Mouse (Mus musculus): ENCODE results near the gene Serpini1.
"Not testable (repeated sequence)": the region's sequence is repeated elsewhere in the genome, so short reads cannot be mapped to it uniquely, and the experiment has no call there.

Gene Serpini1

DNA sequence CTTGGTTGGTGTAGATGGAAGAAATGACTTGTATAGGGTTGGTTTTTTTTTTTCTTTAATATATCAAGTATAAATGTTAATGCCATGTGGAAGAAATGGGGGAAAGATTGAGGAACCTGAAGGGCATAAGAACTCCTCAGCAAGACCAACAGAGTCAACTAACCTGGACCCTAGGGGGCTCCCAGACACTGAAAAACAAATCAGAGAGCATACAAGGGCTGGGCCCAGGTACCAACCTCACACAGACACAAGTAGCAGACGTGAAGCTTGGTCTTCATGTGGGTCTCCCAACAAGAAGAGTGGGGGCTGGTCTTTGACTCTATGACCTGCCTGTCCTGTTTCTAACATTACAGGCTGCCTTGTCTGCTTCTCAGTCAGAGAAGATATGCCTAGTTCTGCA, 82.2 kb downstream of the Serpini1 start:
- no peak for DNase-seq

DNA sequence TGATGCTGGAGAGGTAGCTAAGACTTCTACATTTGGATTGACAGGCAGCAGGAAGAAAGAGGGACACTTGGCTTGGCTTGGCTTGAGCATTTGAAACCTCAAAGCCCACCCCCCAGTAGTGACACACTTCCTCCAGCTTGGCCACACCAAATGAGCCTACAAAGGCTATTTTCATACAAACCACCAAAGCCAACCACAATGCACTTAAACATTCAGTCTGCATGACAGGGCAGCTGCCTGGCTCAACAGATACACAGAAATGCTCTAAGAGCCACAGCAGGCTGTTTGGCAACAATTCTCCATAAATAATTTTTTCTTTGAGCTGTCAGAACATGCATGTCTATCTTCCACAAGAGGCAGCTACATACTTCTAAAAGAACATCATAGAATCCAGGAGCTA, 90.2 kb downstream of the Serpini1 start:
- no peak for DNase-seq

DNA sequence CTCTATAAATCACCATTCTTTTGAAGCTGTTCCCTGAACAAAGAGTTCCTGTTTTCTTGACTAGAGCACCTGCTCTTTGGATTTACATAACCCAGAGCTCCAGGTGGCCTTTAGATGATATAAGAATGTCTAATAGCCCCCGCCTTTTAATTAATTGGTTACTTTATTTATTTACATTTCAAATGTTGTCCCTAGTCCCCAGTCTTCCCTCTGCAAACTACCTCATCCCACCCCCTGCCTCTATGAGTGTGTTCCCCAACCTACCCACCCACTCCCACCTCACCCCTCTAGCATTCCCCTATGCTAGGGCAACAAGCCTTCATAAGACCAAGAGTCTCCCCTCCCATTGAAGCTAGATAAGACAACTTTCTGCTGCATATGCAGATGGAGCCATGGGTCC, 90.9 kb downstream of the Serpini1 start:
- no peak for DNase-seq

DNA sequence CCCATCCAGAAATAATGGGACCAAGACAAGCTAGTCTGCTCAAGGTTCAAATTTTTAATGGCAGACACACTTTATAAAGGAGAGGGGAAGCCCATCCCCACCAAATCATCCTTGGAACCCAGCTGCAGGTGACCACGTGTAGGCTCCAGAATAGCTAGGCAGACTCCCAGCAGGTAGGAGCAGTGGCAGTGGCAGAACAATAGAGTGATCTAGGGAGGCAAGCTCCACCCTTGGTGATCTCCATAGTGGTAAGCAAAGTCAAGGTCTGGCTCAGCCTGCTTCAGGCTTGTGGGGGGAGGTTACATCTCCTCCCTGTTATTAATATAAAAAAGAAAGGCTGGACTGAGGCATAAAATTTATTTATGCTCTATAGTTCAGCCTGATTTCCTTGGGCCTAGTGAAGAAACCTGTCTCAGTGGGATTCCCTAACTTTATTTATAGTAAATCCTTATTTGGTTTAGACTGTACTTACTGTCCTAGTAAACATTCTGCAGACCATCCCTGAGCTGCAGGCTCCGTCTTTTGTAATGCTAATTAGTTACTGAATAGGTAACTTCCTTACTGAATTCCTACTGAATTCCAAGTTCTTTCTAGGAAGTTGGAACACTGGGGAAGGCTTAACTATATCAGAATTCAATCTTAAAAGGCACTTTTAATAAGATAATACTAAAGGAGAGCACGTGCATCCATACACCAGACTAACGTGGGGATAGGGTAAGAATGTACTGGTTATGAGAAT, 93.2 kb downstream of the Serpini1 start:
- DNase-seq = not testable (repeated sequence)

DNA sequence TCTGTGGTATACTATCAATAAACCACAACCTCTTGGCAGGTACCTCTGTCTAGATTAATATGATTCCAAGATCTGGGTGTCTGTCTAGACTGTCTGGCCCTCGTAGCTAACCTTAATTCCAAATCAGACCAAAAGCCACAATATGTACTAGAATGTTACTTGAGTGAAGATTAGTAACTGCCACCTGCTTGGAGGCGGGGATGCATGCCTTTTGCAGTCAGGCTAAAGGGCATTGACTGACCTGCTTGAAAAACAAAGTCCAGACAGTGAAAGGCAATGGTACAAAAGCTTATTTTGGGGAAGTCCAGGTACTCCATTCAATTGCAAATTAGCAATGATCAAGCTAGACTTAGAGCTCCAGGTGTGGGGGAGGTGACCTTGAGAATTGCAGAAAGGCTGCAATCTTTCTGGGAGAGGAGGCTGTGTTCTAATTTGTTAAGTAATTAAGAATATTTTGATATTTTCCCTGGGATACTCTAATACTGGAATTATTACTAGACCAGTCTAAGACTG, 94.3 kb downstream of the Serpini1 start:
- DNase-seq = no peak

DNA sequence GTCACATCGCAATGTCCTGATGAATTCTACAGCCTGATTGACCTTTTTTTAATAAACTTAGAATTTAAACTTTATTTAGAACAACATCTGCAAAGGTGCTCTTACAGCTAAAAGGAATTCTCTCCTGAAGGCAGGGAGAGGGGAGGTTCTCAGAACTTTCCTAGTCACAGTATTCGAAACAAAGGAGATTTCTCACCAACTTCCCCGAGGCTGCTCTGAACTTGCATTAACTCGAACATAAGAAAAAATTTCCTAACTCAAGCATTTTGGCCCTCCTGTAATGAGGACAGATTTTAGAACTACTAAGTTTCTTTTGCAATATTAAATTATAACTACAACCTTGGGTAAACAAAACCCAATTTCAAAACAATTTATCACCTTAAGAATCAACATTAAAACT, 96.6 kb downstream of the Serpini1 start:
- DNase-seq = not testable (repeated sequence)

DNA sequence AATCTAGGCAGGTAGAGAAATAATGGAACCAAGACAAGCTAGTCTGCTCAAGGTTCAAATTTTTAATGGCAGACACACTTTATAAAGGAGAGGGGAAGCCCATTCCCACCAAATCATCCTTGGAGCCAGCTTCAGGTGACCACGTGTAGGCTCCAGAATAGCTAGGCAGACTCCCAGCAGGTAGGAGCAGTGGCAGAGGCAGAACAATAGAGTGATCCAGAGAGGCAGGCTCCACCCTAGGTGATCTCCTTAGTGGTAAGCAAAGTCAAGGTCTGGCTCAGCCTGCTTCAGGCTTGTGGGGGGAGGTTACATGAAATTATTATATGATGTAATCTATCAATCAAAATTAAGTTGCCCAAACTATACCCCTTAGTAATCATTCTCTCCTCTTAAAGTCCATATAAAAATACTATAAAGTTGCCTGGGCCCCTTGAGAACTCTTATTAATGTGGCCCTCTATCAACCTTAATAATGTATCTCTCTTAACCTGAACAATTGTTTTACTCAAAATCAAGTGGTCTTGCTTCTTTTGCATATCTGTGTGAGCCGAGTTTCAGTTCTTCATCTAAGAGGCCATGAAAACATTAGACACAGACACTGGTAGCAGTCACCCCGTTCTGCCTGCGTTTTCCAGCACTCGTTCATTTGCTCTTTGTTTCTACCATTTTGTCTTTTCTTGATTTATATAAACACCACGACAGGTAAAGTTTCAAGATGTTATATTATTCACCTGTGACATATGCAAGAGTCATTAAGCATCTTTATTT, 98.4 kb downstream of the Serpini1 start:
- no peak for DNase-seq

DNA sequence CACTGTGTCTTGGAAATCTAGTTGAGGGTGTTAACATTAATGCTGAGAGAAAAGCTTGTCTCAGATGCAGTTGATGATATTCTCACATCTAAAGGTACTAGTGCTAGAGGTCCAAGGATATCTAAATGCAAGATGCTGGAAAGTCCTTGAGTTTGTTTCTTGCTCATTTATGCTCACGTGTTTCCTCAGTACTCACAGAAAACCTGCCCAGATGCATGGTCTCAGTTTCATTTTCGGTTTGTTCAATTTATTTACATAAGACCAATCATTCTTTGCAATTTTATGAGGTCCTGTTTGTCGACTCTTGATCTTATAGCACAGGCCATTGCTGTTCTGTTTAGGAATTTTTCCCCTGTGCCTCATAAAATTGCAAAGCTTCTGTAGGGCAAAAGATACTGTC, 109.6 kb downstream of the Serpini1 start:
- no peak for DNase-seq

DNA sequence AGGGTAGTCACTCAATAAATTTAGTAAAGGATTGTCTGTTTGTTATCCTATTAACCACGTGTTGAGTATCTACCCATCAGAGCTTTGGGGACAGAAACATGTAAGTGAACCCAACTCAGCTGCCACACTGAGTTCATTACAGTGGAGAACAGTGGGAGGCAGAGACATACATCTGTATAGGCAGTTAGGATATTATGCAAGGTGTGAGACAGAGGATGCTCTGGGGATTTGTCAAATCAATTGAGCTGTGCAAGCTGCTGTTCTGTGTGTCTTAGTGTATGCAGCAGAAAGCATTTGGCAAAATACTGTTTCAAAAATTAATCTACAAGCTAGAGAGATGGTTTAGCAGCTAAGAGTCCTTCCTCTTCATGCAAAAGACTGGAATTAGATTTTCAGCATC, 113.1 kb downstream of the Serpini1 start:
- no peak for DNase-seq

DNA sequence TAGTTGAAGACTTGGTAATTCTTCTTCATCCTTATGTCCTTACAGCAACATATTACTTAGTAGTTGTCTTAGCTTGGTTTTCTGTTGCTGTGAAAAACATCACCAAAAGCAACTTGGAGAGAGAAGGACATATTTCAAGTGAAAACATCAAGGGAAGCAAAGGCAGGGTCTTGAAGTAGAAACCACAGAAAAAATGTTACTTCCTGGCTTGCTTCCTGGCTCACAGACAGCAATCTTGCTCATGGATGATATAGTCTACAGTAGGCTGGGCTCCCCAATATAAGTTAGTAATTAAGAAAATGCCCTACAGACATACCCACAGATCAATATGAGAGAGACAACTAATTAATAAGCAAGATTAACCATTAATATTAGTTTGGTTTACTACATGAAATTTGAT, 125.5 kb downstream of the Serpini1 start:
- DNase-seq = no peak

DNA sequence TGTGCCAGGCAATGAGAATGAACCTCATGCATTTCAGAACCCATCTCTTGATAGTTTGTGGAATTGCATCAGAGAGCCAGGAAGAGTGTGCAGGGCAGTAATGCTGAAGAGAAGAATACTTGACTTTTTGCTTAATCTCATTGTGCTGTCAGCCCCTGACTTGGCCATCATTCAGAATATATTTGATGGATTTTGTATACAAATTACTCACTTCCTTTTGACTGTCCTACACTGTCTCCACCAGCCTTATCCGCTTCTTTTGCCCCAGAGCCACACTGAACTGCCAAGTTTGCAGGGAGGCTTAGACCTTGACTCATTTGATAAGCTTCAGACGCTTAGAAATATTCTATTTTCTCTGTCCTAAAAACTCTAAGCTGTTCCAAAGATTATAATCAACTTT, 129.4 kb downstream of the Serpini1 start:
- no peak for DNase-seq

DNA sequence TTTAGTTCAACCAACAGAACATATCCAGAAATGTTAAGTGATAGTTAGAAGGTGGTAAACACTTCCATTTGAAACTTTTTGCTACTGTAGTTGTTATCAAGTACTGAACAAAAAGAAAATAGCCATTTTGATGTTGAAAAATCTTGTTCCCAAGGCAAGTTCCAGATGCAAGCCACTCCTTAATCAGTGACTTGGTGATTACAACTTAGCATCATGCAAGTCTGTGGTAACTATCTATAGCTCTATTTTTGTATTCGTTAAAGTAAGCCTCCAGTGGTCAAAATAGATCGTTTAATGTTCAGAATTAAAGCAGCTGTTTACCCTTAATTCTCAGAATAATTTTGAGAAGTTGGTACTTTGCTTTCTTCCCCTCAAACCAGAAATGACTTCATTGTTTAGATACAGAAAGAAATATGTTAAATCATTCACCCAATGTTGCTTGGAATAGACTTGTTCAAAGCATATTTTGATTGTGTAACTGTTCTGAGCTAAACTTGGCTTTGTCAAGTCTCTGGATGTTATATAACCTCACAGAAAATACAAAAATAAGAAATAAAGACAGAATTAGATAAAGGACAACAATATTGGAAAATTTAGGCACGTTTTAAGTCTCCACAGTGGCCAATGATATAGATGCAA, 130.0 kb downstream of the Serpini1 start:
- no peak for DNase-seq

DNA sequence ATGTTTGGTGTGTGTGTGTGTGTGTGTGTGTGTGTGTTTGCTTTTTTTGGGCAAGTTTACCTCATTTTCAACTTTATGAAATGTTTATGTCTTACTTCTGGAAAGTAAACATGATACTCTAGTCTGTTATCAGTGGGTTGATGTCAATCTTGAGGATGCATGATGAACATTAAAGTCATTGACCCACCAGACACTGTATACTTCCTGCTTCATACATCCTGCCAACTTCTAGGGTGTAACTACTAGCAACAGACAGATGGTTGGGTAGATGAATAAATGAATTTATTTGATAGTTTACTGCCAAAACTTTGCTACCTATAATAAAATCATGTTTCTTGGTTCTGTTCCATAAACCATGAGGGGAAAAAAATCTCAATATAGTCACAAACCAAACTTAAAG, 133.0 kb downstream of the Serpini1 start:
- no peak for DNase-seq

DNA sequence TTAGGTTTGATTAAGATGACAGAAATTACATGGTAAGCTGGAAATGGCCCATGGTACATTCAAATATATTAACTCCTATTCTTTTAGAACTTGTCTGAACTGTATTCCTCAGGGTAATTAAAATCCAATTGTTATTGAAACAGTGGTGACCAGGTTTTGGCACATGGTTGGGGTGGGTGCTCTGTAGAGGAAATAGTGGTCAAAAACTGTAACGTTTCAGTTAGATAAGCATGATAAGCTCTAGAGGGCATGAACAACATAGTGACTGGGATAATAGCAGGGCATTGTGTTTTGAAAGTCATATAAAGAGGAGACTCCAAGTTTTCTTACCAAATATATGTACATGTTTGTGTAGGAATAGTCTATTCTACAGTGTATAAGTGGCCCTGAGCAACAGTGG, 134.7 kb downstream of the Serpini1 start:
- DNase-seq = no peak

Measured in kidney, adult 8-10 months (tissue).